Mouse (Mus musculus) MEL (cell line): Measurements from ENCODE around the gene Gm826. TPM values are rescaled to one million over a fixed set of nuclear protein-coding genes. Genes with fewer than 3 reads are reported as not detected.

ENCODE experiments used
- DNase-seq: peaks from one replicate; pipeline ENCODE4 v3.0.0; 2011; ENCODE audit warnings: low read depth, low spot score
- H3K27ac ChIP-seq: 2 replicates; pipeline ENCODE4 v1.5.1; 2012; ENCODE audit warnings: low read depth, mild to moderate bottlenecking, control low read depth, low read length, moderate library complexity; ENCODE audit not compliant: control insufficient read depth
- H3K27me3 ChIP-seq, 2 experiments: fragments of 150-350 bp in 1 of 2; sonication (generic) in 1 of 2; 2 replicates each; pipeline ENCODE4 v1.6.1; 2012; ENCODE audit warnings: low read length in 2 of 2, mild to moderate bottlenecking in 2 of 2, improper control_type of control experiment in 1 of 2, moderate library complexity in 1 of 2; ENCODE audit not compliant: insufficient read depth in 2 of 2, control insufficient read depth in 1 of 2
- H3K36me3 ChIP-seq, 2 experiments: 2 replicates each; pipeline ENCODE4 v1.6.1; 2012 to 2014; ENCODE audit warnings: low read length in 2 of 2, improper control_type of control experiment in 1 of 2, inconsistent platforms in 1 of 2, mild to moderate bottlenecking in 1 of 2; ENCODE audit not compliant: insufficient read depth in 2 of 2, control insufficient read depth in 1 of 2
- H3K4me1 ChIP-seq, 2 experiments: fragments of 150-350 bp in 1 of 2; sonication (generic) in 1 of 2; 2 replicates each; pipeline ENCODE4 v1.6.1; 2012; ENCODE audit warnings: low read length in 2 of 2, improper control_type of control experiment in 1 of 2, mild to moderate bottlenecking in 1 of 2; ENCODE audit not compliant: insufficient read depth in 2 of 2, control insufficient read depth in 1 of 2
- H3K4me3 ChIP-seq, 2 experiments: fragments of 150-350 bp in 1 of 2; sonication (generic) in 1 of 2; 2 replicates each; pipeline ENCODE4 v1.5.1; 2012; ENCODE audit warnings: low read depth in 2 of 2, low read length in 2 of 2, mild to moderate bottlenecking in 2 of 2, moderate library complexity in 2 of 2, control low read depth in 1 of 2, improper control_type of control experiment in 1 of 2; ENCODE audit not compliant: control insufficient read depth in 1 of 2, insufficient read depth in 1 of 2
- H3K79me2 ChIP-seq: 2 replicates; pipeline ENCODE4 v1.6.1; 2012; ENCODE audit warnings: mild to moderate bottlenecking, low read length, moderate library complexity; ENCODE audit not compliant: control insufficient read depth, poor library complexity, insufficient read depth
- H3K9ac ChIP-seq: 2 replicates; pipeline ENCODE4 v1.6.1; 2012; ENCODE audit warnings: low read depth, mild to moderate bottlenecking, control low read depth, low read length, moderate library complexity; ENCODE audit not compliant: control insufficient read depth, poor library complexity, severe bottlenecking
- H3K9me3 ChIP-seq: fragments of 150-350 bp; sonication (generic); replicated peaks from 2 replicates; pipeline ENCODE4 v1.6.1; 2012; ENCODE audit warnings: mild to moderate bottlenecking, low read length, improper control_type of control experiment, moderate library complexity; ENCODE audit not compliant: insufficient read depth
- CHD2 ChIP-seq: IDR thresholded peaks from 2 replicates; pipeline ENCODE4 v1.6.1; 2011; ENCODE audit warnings: low read length, improper control_type of control experiment
- ELF1 ChIP-seq: IDR thresholded peaks from 2 replicates; pipeline ENCODE4 v1.6.1; 2014; ENCODE audit warnings: low read depth, mild to moderate bottlenecking, inconsistent platforms, low read length, improper control_type of control experiment, moderate library complexity
- GATA1 ChIP-seq: IDR thresholded peaks from 2 replicates; pipeline ENCODE4 v1.6.1; 2011; ENCODE audit warnings: low read depth, low read length, improper control_type of control experiment
- HCFC1 ChIP-seq: IDR thresholded peaks from 2 replicates; pipeline ENCODE4 v1.6.1; 2012; ENCODE audit warnings: low read depth, mild to moderate bottlenecking, inconsistent platforms, low read length, improper control_type of control experiment, moderate library complexity
- JUND ChIP-seq: IDR thresholded peaks from 2 replicates; pipeline ENCODE4 v1.6.1; 2011; ENCODE audit warnings: low read depth, mild to moderate bottlenecking, improper control_type of control experiment, low read length
- KAT2A ChIP-seq: conservative IDR thresholded peaks from 2 replicates; pipeline ENCODE4 v1.6.1; 2012; ENCODE audit warnings: low read depth, low read length, improper control_type of control experiment, inconsistent platforms
- MAFK ChIP-seq: IDR thresholded peaks from 2 replicates; pipeline ENCODE4 v1.6.1; 2011; ENCODE audit warnings: low read depth, mild to moderate bottlenecking, low read length, improper control_type of control experiment, borderline replicate concordance
- MAZ ChIP-seq: IDR thresholded peaks from 2 replicates; pipeline ENCODE4 v1.6.1; 2012; ENCODE audit warnings: low read depth, mild to moderate bottlenecking, inconsistent platforms, low read length, improper control_type of control experiment
- MEF2A ChIP-seq: IDR thresholded peaks from 2 replicates; pipeline ENCODE4 v1.6.1; 2014; ENCODE audit warnings: low read depth, mild to moderate bottlenecking, inconsistent platforms, low read length, improper control_type of control experiment; ENCODE audit not compliant: poor library complexity, insufficient replicate concordance, severe bottlenecking; ENCODE audit errors: extremely low read depth
- MXI1 ChIP-seq: IDR thresholded peaks from 2 replicates; pipeline ENCODE4 v1.6.1; 2011; ENCODE audit warnings: mild to moderate bottlenecking, low read depth, low read length, improper control_type of control experiment
- MYB ChIP-seq: IDR thresholded peaks from 2 replicates; pipeline ENCODE4 v1.6.1; 2011; ENCODE audit warnings: mild to moderate bottlenecking, low read depth, low read length, improper control_type of control experiment
- MYC ChIP-seq: IDR thresholded peaks from 2 replicates; pipeline ENCODE4 v1.6.1; 2011; ENCODE audit warnings: low read depth, mild to moderate bottlenecking, low read length, improper control_type of control experiment, moderate library complexity
- NELFE ChIP-seq: IDR thresholded peaks from 2 replicates; pipeline ENCODE4 v1.6.1; 2011; ENCODE audit warnings: low read depth, low read length, improper control_type of control experiment
- NRF1 ChIP-seq: IDR thresholded peaks from 2 replicates; pipeline ENCODE4 v1.6.1; 2014; ENCODE audit warnings: low read depth, mild to moderate bottlenecking, inconsistent platforms, low read length, improper control_type of control experiment, moderate library complexity; ENCODE audit not compliant: poor library complexity, insufficient read depth, severe bottlenecking
- POLR2A ChIP-seq, 2 experiments: IDR thresholded peaks; 2 replicates each; pipeline ENCODE4 v1.6.1; 2011 to 2012; ENCODE audit warnings: low read length in 2 of 2, mild to moderate bottlenecking in 2 of 2, control low read depth in 1 of 2, improper control_type of control experiment in 1 of 2, low read depth in 1 of 2, moderate library complexity in 1 of 2; ENCODE audit not compliant: control insufficient read depth in 1 of 2, insufficient read depth in 1 of 2, poor library complexity in 1 of 2
- POLR2AphosphoS2 ChIP-seq: IDR thresholded peaks from 2 replicates; pipeline ENCODE4 v1.6.1; 2011; ENCODE audit warnings: low read length, improper control_type of control experiment
- POLR2AphosphoS5 ChIP-seq: IDR thresholded peaks from 2 replicates; pipeline ENCODE4 v1.6.1; 2012; ENCODE audit warnings: low read depth, borderline replicate concordance, mild to moderate bottlenecking, inconsistent platforms, low read length, moderate library complexity, mixed read lengths
- SIN3A ChIP-seq: IDR thresholded peaks from 2 replicates; pipeline ENCODE4 v1.6.1; 2012; ENCODE audit warnings: low read length, improper control_type of control experiment, inconsistent platforms
- TAL1 ChIP-seq: IDR thresholded peaks from 2 replicates; pipeline ENCODE4 v1.6.1; 2012; ENCODE audit warnings: mild to moderate bottlenecking, inconsistent platforms, low read length, moderate library complexity, mixed read lengths
- TCF12 ChIP-seq: IDR thresholded peaks from 2 replicates; pipeline ENCODE4 v1.6.1; 2014; ENCODE audit warnings: low read depth, mild to moderate bottlenecking, inconsistent platforms, low read length, improper control_type of control experiment, moderate library complexity
- USF1 ChIP-seq: IDR thresholded peaks from 2 replicates; pipeline ENCODE4 v1.6.1; 2014; ENCODE audit warnings: low read depth, mild to moderate bottlenecking, inconsistent platforms, low read length, improper control_type of control experiment, moderate library complexity
- USF2 ChIP-seq, 2 experiments: IDR thresholded peaks; 2 replicates each; pipeline ENCODE4 v1.6.1; 2011 to 2012; ENCODE audit warnings: improper control_type of control experiment in 2 of 2, low read length in 2 of 2, borderline replicate concordance in 1 of 2, inconsistent platforms in 1 of 2, low read depth in 1 of 2, mild to moderate bottlenecking in 1 of 2; ENCODE audit not compliant: insufficient read depth in 1 of 2
- polyA plus RNA-seq, 2 experiments: library from polyadenylated mRNA; stranded (reverse) in 1 of 2; unstranded in 1 of 2; fragments of >175 nt in 1 of 2; fragments of >200 nt in 1 of 2; gene quantifications; 2 replicates each; pipeline versions ENCODE4 v1.2.1 to v1.2.4; 2012; ENCODE audit warnings: low replicate concordance in 2 of 2, low read depth in 1 of 2; ENCODE audit not compliant: insufficient read length in 2 of 2, insufficient read depth in 1 of 2, missing spikeins in 1 of 2
- total RNA-seq: library from RNA; depleted of rRNA; stranded (reverse); fragments of 300-350 nt; gene quantifications from 2 replicates; pipeline ENCODE4 v1.2.3, GENCODE M21; 2012

Gm826 gene
- total and polyA plus RNA-seq, 3 experiments, result not detected

- H3K27ac ChIP-seq, result no peak overlapping the region
- DNase-seq, result no peak
- no peaks in the 10 kb centered on the region for H3K4me1 ChIP-seq
- H3K4me3 ChIP-seq, result no peak overlapping the region
- H3K27me3 ChIP-seq, result no peaks in the 10 kb centered on the region
- no peaks in the 10 kb centered on the region for H3K79me2 ChIP-seq
- H3K9me3 ChIP-seq, result no peaks in the 10 kb centered on the region
- no peak overlapping the region for H3K9ac ChIP-seq
- TF ChIP-seq TAL1 (no peak), NRF1 (no peak), JUND (no peak), ELF1 (no peak)
- no peaks in the 10 kb centered on the region for H3K36me3 ChIP-seq
Observed at GRCm38 (mm10) chr2:160360234-160360874, 26.4 kb upstream of the Gm826 start.

- Histone ChIP-seq H3K79me2 (no peaks in the 10 kb centered on the region), H3K27ac (no peak overlapping the region), H3K27me3 (no peaks in the 10 kb centered on the region), H3K4me3 (no peak overlapping the region), H3K9ac (no peak overlapping the region), H3K9me3 (no peaks in the 10 kb centered on the region), H3K4me1 (no peaks in the 10 kb centered on the region), H3K36me3 (no peaks in the 10 kb centered on the region)
- DNase-seq, result no peak
- TF ChIP-seq MXI1 (no peak), POLR2A (IDR thresholded peaks at IDR 0.05; ENCODE audit: control insufficient read depth in 1 of 2, insufficient read depth in 1 of 2, low read depth in 1 of 2, low read length in 2 of 2, poor library complexity in 1 of 2) (no peak), USF2 (IDR thresholded peaks at IDR 0.05; ENCODE audit: borderline replicate concordance in 1 of 2, insufficient read depth in 1 of 2, low read depth in 1 of 2, low read length in 2 of 2) (no peak), POLR2AphosphoS5 (no peak), MEF2A (no peak), SIN3A (no peak), POLR2AphosphoS2 (no peak), TCF12 (no peak), NELFE (no peak), GATA1 (no peak), USF1 (no peak), ELF1 (no peak), MYC (no peak), NRF1 (no peak), MAFK (no peak), HCFC1 (no peak), KAT2A (no peak), CHD2 (no peak), MYB (no peak), MAZ (no peak)
Observed at GRCm38 (mm10) chr2:160358896-160359295, 24.9 kb upstream of the Gm826 start.
